Mouse (Mus musculus): ENCODE measurements around the gene Krt39. TPM values are rescaled to one million over a fixed set of nuclear protein-coding genes. Genes with fewer than 3 reads are reported as not detected.

Gene Krt39
- total and polyA plus RNA-seq, 3 experiments = not detected

DNA sequence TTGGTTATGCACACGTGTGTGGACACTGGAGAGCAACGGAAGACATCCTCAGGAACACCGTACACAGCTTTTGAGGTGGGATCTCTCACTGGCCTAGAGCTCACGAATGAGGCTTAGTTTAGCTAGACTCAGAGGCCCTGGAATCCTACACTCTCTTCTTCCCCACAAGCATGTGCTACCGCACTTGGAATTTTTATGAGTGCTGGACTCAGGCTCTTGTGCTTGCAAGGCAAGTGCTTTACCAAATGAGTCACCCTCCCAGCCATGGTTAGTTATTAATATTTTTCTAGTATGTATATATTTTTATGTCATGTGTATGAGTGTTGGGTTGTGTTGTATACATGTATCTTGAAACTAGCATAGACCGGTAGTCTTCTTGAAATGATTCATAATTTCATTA, 49.2 kb downstream of the Krt39 start:
- DNase-seq = no peak

DNA sequence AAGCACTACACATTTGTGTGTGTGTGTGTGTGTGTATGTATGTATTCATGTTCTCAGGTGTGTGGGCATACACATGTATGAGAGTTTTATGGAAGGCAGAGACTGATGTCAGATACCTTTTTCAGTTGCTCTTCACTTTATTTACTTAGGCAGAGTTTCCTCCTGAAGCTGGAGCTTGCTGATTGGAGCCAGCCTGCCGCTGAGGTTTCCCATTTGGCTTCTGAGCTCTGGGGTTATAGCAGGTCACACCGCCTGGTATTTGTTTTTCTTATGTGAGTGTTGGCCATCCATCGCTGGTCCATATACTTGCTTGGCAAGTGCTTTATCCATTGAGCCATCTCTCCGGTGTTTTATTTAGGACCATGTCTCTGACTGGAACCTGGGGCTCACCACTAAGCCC, 51.9 kb downstream of the Krt39 start:
- DNase-seq = no peak

DNA sequence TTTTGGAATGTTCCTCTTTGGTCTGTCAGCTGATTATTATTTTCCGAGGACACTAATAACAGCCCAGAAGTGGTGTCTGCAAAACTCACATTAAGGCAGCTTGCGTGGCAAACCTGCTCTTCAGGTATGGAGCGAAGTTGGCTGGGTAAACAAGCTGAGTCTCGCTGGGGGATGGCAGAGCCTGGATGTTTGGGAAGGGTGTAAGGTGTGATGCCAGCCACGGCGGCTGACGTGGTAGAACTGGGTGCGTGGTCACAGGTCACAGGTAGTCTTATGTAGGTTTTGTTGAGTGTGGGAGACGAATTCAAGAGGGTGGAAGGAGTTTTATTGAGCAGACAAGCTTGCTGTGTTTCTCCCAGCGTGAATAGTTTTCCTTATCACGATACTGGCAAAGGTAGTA, 52.6 kb downstream of the Krt39 start:
- DNase-seq = no peak

DNA sequence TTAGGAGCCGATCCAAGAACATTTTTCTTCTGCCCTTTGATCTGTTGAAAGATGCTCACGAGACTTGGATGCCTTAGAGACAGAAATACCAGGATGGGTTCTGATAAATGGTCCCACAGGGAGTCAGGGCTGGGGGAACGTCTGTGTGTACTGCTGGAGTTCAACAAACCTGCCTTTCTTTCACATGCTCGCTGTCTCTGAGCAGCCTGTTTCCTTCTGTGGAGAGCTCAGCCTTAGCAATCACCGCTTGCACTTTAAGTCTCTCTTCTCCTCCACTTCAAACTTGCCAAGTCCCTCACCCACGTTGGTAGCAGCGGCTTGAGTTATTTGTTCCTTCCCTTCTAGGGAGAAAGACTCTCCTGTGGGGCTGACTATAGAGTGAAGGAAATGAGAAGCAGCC, 54.8 kb downstream of the Krt39 start:
- DNase-seq = no peak

DNA sequence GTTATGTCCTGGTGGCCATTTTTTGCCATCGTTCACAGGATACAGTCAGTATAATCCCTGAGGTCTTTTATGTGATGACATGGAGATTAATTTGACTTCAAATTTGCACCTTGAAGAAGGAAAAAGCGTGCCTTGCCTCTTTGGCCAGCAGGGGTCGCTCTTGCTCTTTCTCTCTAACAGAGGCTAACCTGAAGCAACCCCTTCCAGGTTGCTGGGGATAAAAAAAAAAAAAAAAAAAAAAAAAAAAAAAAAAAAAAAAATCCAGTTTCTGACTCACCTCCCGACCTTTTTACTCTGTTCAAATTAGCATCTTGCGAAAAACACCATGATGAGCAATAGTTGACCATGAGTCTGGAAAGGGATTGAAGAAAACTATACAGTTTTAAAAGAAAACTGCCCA, 56.3 kb downstream of the Krt39 start:
- DNase-seq = peak; percentile 74

Other genes with a start within 250 kb of the Krt39 start
- not detected for gene Krt24, start 236.1 kb downstream of the Krt39 start, total RNA-seq (2021)
- not detected in 2 replicates for gene Krt24, start 236.1 kb downstream of the Krt39 start, polyA plus RNA-seq (2012; rRNA removed)
- not detected for gene Krt25, start 198.4 kb downstream of the Krt39 start, total RNA-seq (2021)
- gene Krt25, start 198.4 kb downstream of the Krt39 start, polyA plus RNA-seq (2012; rRNA removed) = not detected in 2 replicates
- not detected for gene Krt26, start 183.4 kb downstream of the Krt39 start, total RNA-seq (2021)
- gene Krt26, start 183.4 kb downstream of the Krt39 start, polyA plus RNA-seq (2012; rRNA removed) = not detected in 2 replicates
- gene Krt27, start 170.2 kb downstream of the Krt39 start, total RNA-seq (2021) = not detected
- gene Krt27, start 170.2 kb downstream of the Krt39 start, polyA plus RNA-seq (2012; rRNA removed) = not detected in 2 replicates
- gene Krt28, start 146.4 kb downstream of the Krt39 start, total RNA-seq (2021) = not detected
- gene Krt28, start 146.4 kb downstream of the Krt39 start, polyA plus RNA-seq (2012; rRNA removed) = not detected in 2 replicates
- gene Krt10, start 132.0 kb downstream of the Krt39 start, total RNA-seq (2021) = 1 to 10 TPM; 5.5 to 5.8 TPM
- 0.43 and 0.56 TPM in 2 replicates for gene Krt10, start 132.0 kb downstream of the Krt39 start, polyA plus RNA-seq (2012; rRNA removed)
- not detected for gene Krt12, start 99.1 kb downstream of the Krt39 start, total RNA-seq (2021)
- gene Krt12, start 99.1 kb downstream of the Krt39 start, polyA plus RNA-seq (2012; rRNA removed) = not detected in 2 replicates
- under 1 TPM; 0.14 to 0.20 TPM for gene Krt20, start 83.2 kb downstream of the Krt39 start, total RNA-seq (2021)
- gene Krt20, start 83.2 kb downstream of the Krt39 start, polyA plus RNA-seq (2012; rRNA removed) = not detected in 2 replicates
- gene Krt23, start 28.2 kb downstream of the Krt39 start, total RNA-seq (2021) = not detected
- gene Krt23, start 28.2 kb downstream of the Krt39 start, polyA plus RNA-seq (2012; rRNA removed) = 0.12 TPM in 1 of 2 replicates, not detected in the other
- not detected for gene Krt40, start 21.8 kb upstream of the Krt39 start, total RNA-seq (2021)
- gene Krt40, start 21.8 kb upstream of the Krt39 start, polyA plus RNA-seq (2012; rRNA removed) = not detected in 2 replicates
- not detected for gene Krtap3-3, start 29.5 kb upstream of the Krt39 start, total RNA-seq (2021)
- not detected in 2 replicates for gene Krtap3-3, start 29.5 kb upstream of the Krt39 start, polyA plus RNA-seq (2012; rRNA removed)
- not detected for gene Krtap3-2, start 35.5 kb upstream of the Krt39 start, total RNA-seq (2021)
- gene Krtap3-2, start 35.5 kb upstream of the Krt39 start, polyA plus RNA-seq (2012; rRNA removed) = not detected in 2 replicates
- gene Gm11939, start 38.1 kb upstream of the Krt39 start, total RNA-seq (2021) = not detected
- gene Gm11939, start 38.1 kb upstream of the Krt39 start, polyA plus RNA-seq (2012; rRNA removed) = not detected in 2 replicates
- not detected for gene Krtap3-1, start 45.3 kb upstream of the Krt39 start, total RNA-seq (2021)
- not detected in 2 replicates for gene Krtap3-1, start 45.3 kb upstream of the Krt39 start, polyA plus RNA-seq (2012; rRNA removed)
- not detected for gene Krtap1-5, start 59.7 kb upstream of the Krt39 start, total RNA-seq (2021)
- gene Krtap1-5, start 59.7 kb upstream of the Krt39 start, polyA plus RNA-seq (2012; rRNA removed) = not detected in 2 replicates
- gene Krtap1-4, start 62.3 kb upstream of the Krt39 start, total RNA-seq (2021) = not detected
- gene Krtap1-4, start 62.3 kb upstream of the Krt39 start, polyA plus RNA-seq (2012; rRNA removed) = not detected in 2 replicates
- not detected for gene Krtap1-3, start 70.0 kb upstream of the Krt39 start, total RNA-seq (2021)
- gene Krtap1-3, start 70.0 kb upstream of the Krt39 start, polyA plus RNA-seq (2012; rRNA removed) = not detected in 2 replicates
- gene Krtap9-3, start 76.8 kb upstream of the Krt39 start, total RNA-seq (2021) = not detected
- gene Krtap9-3, start 76.8 kb upstream of the Krt39 start, polyA plus RNA-seq (2012; rRNA removed) = not detected in 2 replicates
- gene Gm11938, start 82.0 kb upstream of the Krt39 start, total RNA-seq (2021) = not detected
- gene Gm11938, start 82.0 kb upstream of the Krt39 start, polyA plus RNA-seq (2012; rRNA removed) = not detected in 2 replicates
- not detected for gene Gm11937, start 88.9 kb upstream of the Krt39 start, total RNA-seq (2021)
- gene Gm11937, start 88.9 kb upstream of the Krt39 start, polyA plus RNA-seq (2012; rRNA removed) = not detected in 2 replicates
- not detected for gene Krtap2-4, start 93.5 kb upstream of the Krt39 start, total RNA-seq (2021)
- not detected in 2 replicates for gene Krtap2-4, start 93.5 kb upstream of the Krt39 start, polyA plus RNA-seq (2012; rRNA removed)
- gene Gm11562, start 99.1 kb upstream of the Krt39 start, total RNA-seq (2021) = not detected
- not detected in 2 replicates for gene Gm11562, start 99.1 kb upstream of the Krt39 start, polyA plus RNA-seq (2012; rRNA removed)
- gene Krtap4-1, start 106.9 kb upstream of the Krt39 start, total RNA-seq (2021) = not detected
- gene Krtap4-1, start 106.9 kb upstream of the Krt39 start, polyA plus RNA-seq (2012; rRNA removed) = not detected in 2 replicates
- not detected for gene Krtap4-2, start 113.7 kb upstream of the Krt39 start, total RNA-seq (2021)
- not detected in 2 replicates for gene Krtap4-2, start 113.7 kb upstream of the Krt39 start, polyA plus RNA-seq (2012; rRNA removed)
- not detected for gene Krtap4-7, start 122.8 kb upstream of the Krt39 start, total RNA-seq (2021)
- not detected in 2 replicates for gene Krtap4-7, start 122.8 kb upstream of the Krt39 start, polyA plus RNA-seq (2012; rRNA removed)
- gene Gm11555, start 128.9 kb upstream of the Krt39 start, total RNA-seq (2021) = not detected
- gene Gm11555, start 128.9 kb upstream of the Krt39 start, polyA plus RNA-seq (2012; rRNA removed) = not detected in 2 replicates
- not detected for gene Gm11563, start 137.6 kb upstream of the Krt39 start, total RNA-seq (2021)
- gene Gm11563, start 137.6 kb upstream of the Krt39 start, polyA plus RNA-seq (2012; rRNA removed) = not detected in 2 replicates
- gene Krtap4-6, start 144.6 kb upstream of the Krt39 start, total RNA-seq (2021) = not detected
- gene Krtap4-6, start 144.6 kb upstream of the Krt39 start, polyA plus RNA-seq (2012; rRNA removed) = not detected in 2 replicates
- gene Gm14190, start 169.4 kb upstream of the Krt39 start, total RNA-seq (2021) = not detected
- gene Gm14190, start 169.4 kb upstream of the Krt39 start, polyA plus RNA-seq (2012; rRNA removed) = not detected in 2 replicates
- gene Gm14180, start 213.0 kb upstream of the Krt39 start, total RNA-seq (2021) = not detected
- gene Gm14180, start 213.0 kb upstream of the Krt39 start, polyA plus RNA-seq (2012; rRNA removed) = not detected in 2 replicates

Measured in adrenal gland, adult 2 months (tissue).